In genomic region chr2:164089508-164089907, GRCm38 (mm10) we compare ENCODE assay signal across 30 mouse cellular contexts. TPM values are rescaled to one million over a fixed set of nuclear protein-coding genes. Genes with fewer than 3 reads are reported as not detected.
DNase-seq lines count a peak whose midpoint lies in the region; ATAC-seq and TF ChIP-seq lines count a peak whose summit lies in the region.
"Had no signal": no experiment of that assay in that cellular context is flagged by ENCODE, and none has a peak within 500 bp of the region (broad histone marks: within the 10 kb centered on the region; RNA-seq: fewer than 3 reads in every experiment).

No protein-coding gene starts in this region.

- H3K9me3 ChIP-seq in forebrain, postnatal 0 days (ENCODE audit: low read length): no peaks in the 10 kb centered on the region
- no peaks in the 10 kb centered on the region for H3K9me3 ChIP-seq in forebrain, embryonic 15.5 days
- H3K9me3 ChIP-seq: embryonic facial prominence, embryonic 13.5 days; embryonic facial prominence, embryonic 15.5 days; forebrain, embryonic 10.5 days; forebrain, embryonic 12.5 days; G1E had no signal

- H3K4me1 ChIP-seq in forebrain, postnatal 0 days (ENCODE audit: insufficient read depth): no peaks in the 10 kb centered on the region
- H3K4me1 ChIP-seq in forebrain, embryonic 15.5 days: no peaks in the 10 kb centered on the region
- H3K4me1 ChIP-seq: embryonic facial prominence, embryonic 13.5 days; embryonic facial prominence, embryonic 15.5 days; forebrain, embryonic 10.5 days; forebrain, embryonic 12.5 days had no signal

- H3K27me3 ChIP-seq in forebrain, postnatal 0 days (ENCODE audit: insufficient read depth, low read length): no peaks in the 10 kb centered on the region
- no peaks in the 10 kb centered on the region for H3K27me3 ChIP-seq in forebrain, embryonic 15.5 days
- H3K27me3 ChIP-seq: CH12.LX; embryonic facial prominence, embryonic 13.5 days; embryonic facial prominence, embryonic 15.5 days; forebrain, embryonic 12.5 days; Patski had no signal

- 73% methylated on average over 4 of the region's 4 CpGs for WGBS in forebrain, postnatal 0 days
- 74% methylated on average over 4 of the region's 4 CpGs for WGBS in forebrain, embryonic 15.5 days

- DNase-seq in forebrain, postnatal 0 days: peak; percentile 26
- peak in 1 of 2 experiments; percentile 51 for DNase-seq in layer of hippocampus, adult 2 months (ENCODE audit: low spot score in 2 of 2)
- DNase-seq in layer of hippocampus, adult 8-10 months (ENCODE audit: low spot score in 2 of 2): no peak
- no peak for DNase-seq in left cerebral cortex, adult 2 months (ENCODE audit: extremely low spot score in 1 of 2, low spot score in 2 of 2)
- DNase-seq in left cerebral cortex, postnatal 36 days (ENCODE audit: low spot score in 2 of 2): no peak
- DNase-seq in right cerebral cortex, postnatal 10 days (ENCODE audit: low spot score in 2 of 2): peak; percentile 54 to 56
- DNase-seq in right cerebral cortex, postnatal 36 days (ENCODE audit: low spot score in 2 of 2): no peak
- DNase-seq: adrenal gland, adult 8-10 months; adrenal gland, postnatal 14 days; adrenal gland, postnatal 36 days; B cell, adult 2 months; cerebellum, adult 11 months; cerebellum, adult 18-20 months; cerebellum, adult 8-10 months; cerebellum, adult 9-11 months; cerebellum, postnatal 14 days; cerebellum, postnatal 36 days; embryo, embryonic 11 days had no signal

- peaks cover 23% of the 10 kb centered on the region for H3K36me3 ChIP-seq in forebrain, postnatal 0 days (ENCODE audit: insufficient read depth)
- peaks cover 34% of the 10 kb centered on the region for H3K36me3 ChIP-seq in forebrain, embryonic 15.5 days

- no peak overlapping the region for H3K27ac ChIP-seq in forebrain, postnatal 0 days (ENCODE audit: low read depth, low read length)
- H3K27ac ChIP-seq in forebrain, embryonic 15.5 days (replicated peaks): no peak overlapping the region
- H3K27ac ChIP-seq in layer of hippocampus, adult 2 months: peak overlapping the region; percentile 75
- peak overlapping the region; percentile 44; the same call in 1 of the 2 replicates for H3K27ac ChIP-seq in left cerebral cortex, adult 2 months
- H3K27ac ChIP-seq: embryonic facial prominence, embryonic 13.5 days; embryonic facial prominence, embryonic 15.5 days; forebrain, embryonic 10.5 days; forebrain, embryonic 12.5 days had no signal

- no peak overlapping the region for H3K9ac ChIP-seq in forebrain, postnatal 0 days
- H3K9ac ChIP-seq in forebrain, embryonic 15.5 days (replicated peaks): no peak overlapping the region
- H3K9ac ChIP-seq: embryonic facial prominence, embryonic 13.5 days; embryonic facial prominence, embryonic 15.5 days; forebrain, embryonic 12.5 days had no signal

- intact Hi-C loops in left cerebral cortex, adult 2 months (cut with DNase I): no loop called here
- intact Hi-C loops in left cerebral cortex, postnatal 36 days (cut with DNase I): no loop called here

- no peak for TF ChIP-seq CTCF in forebrain, postnatal 0 days (IDR thresholded peaks at IDR 0.05; ENCODE audit: low read depth)
- no peak for TF ChIP-seq CTCF in layer of hippocampus, adult 2 months (conservative IDR thresholded peaks at IDR 0.05)
- TF ChIP-seq CTCF in left cerebral cortex, adult 2 months (IDR thresholded peaks at IDR 0.05): no peak

- no peak for ATAC-seq in forebrain, postnatal 0 days
- ATAC-seq in forebrain, embryonic 15.5 days (replicated peaks): no peak
- ATAC-seq: activated CD4-positive, CD25-positive, alpha-beta regulatory T cell, adult 4 months; CD4-positive, CD25-positive, alpha-beta regulatory T cell, adult 4 months; forebrain, embryonic 14.5 days; Patski had no signal

- H3K4me3 ChIP-seq in forebrain, postnatal 0 days (ENCODE audit: low read depth, low read length): no peak overlapping the region
- H3K4me3 ChIP-seq in forebrain, embryonic 15.5 days: no peak overlapping the region
- H3K4me3 ChIP-seq in layer of hippocampus, adult 2 months: no peak overlapping the region
- no peak overlapping the region for H3K4me3 ChIP-seq in left cerebral cortex, adult 2 months
- H3K4me3 ChIP-seq: embryonic facial prominence, embryonic 13.5 days; embryonic facial prominence, embryonic 15.5 days; erythroblast, embryonic 14.5 days; forebrain, embryonic 10.5 days; forebrain, embryonic 12.5 days had no signal

- H3K4me2 ChIP-seq in forebrain, postnatal 0 days (ENCODE audit: low read depth): no peak overlapping the region
- H3K4me2 ChIP-seq in forebrain, embryonic 15.5 days (replicated peaks): no peak overlapping the region
- H3K4me2 ChIP-seq: embryonic facial prominence, embryonic 13.5 days; embryonic facial prominence, embryonic 15.5 days; forebrain, embryonic 12.5 days had no signal

RNA-seq across cellular contexts. Expression of gene Tomm34, which starts 18.5 kb away (rescaled TPM):
- total RNA-seq in forebrain, postnatal 0 days (2014; rRNA removed): 37.2 and 42.2 TPM in 2 replicates
- 49.4 and 54.2 TPM in 2 replicates for polyA plus RNA-seq in forebrain, postnatal 0 days (2015; fragmentation: Nextera tagmentation; extraction: Ambion mirVana)
- polyA plus RNA-seq in forebrain, embryonic 15.5 days (2015; fragmentation: Nextera tagmentation; extraction: Ambion mirVana): 52.5 and 55.5 TPM in 2 replicates
- 100 to 1,000 TPM; 107 to 108 TPM for total RNA-seq in layer of hippocampus, adult 2 months (2021)
- 100 to 1,000 TPM; 108 to 114 (median 109) TPM for total RNA-seq in layer of hippocampus, adult 8-10 months (2022)
- total RNA-seq in left cerebral cortex, adult 2 months (2021): 10 to 100 TPM; 79.2 to 83.9 TPM
- total RNA-seq in left cerebral cortex, postnatal 36 days (2021): 10 to 100 TPM; 72.6 to 72.8 TPM

RNA-seq across cellular contexts. Expression of gene Stk4, which starts 19.4 kb away (rescaled TPM):
- total RNA-seq in forebrain, postnatal 0 days (2014; rRNA removed): 33.5 and 36.1 TPM in 2 replicates
- 17.4 and 19.3 TPM in 2 replicates for polyA plus RNA-seq in forebrain, postnatal 0 days (2015; fragmentation: Nextera tagmentation; extraction: Ambion mirVana)
- 23.8 and 28.0 TPM in 2 replicates for polyA plus RNA-seq in forebrain, embryonic 15.5 days (2015; fragmentation: Nextera tagmentation; extraction: Ambion mirVana)
- total RNA-seq in layer of hippocampus, adult 2 months (2021): 10 to 100 TPM; 46.9 to 50.4 TPM
- total RNA-seq in layer of hippocampus, adult 8-10 months (2022): 10 to 100 TPM; 41.1 to 55.7 (median 46.3) TPM
- 10 to 100 TPM; 32.4 to 41.9 TPM for total RNA-seq in left cerebral cortex, adult 2 months (2021)
- total RNA-seq in left cerebral cortex, postnatal 36 days (2021): 10 to 100 TPM; 31.1 to 39.7 TPM

Comparison
In these comparisons a context has a peak if more than half of its experiments do, and no peak if none do; other contexts are left out.
1. DNase-seq: peak in forebrain, postnatal 0 days (single experiment) and right cerebral cortex, postnatal 10 days (2 of 2); none in layer of hippocampus, adult 8-10 months (0 of 2), left cerebral cortex, adult 2 months (0 of 2), left cerebral cortex, postnatal 36 days (0 of 2) and right cerebral cortex, postnatal 36 days (0 of 2).
2. H3K27ac ChIP-seq: peak in layer of hippocampus, adult 2 months (single experiment) and left cerebral cortex, adult 2 months (single experiment); none in forebrain, postnatal 0 days (single experiment) and forebrain, embryonic 15.5 days (single experiment).